Mouse (Mus musculus): ENCODE measurements around the gene Hspg2. TPM values are rescaled to one million over a fixed set of nuclear protein-coding genes. Genes with fewer than 3 reads are reported as not detected.

Hspg2 gene
- total RNA-seq, 2 experiments from 2014 or later: 436 to 447 TPM

- DNase-seq: no peak
- intact Hi-C loops (cut with DNase I): loop anchor here (1.0 kb wide), 1 partner anchor 7 kb away; no protein-coding TSS in a partner anchor
Measured at GRCm38 (mm10) chr4:137477611-137478010, 9.0 kb downstream of the Hspg2 start.

DNA sequence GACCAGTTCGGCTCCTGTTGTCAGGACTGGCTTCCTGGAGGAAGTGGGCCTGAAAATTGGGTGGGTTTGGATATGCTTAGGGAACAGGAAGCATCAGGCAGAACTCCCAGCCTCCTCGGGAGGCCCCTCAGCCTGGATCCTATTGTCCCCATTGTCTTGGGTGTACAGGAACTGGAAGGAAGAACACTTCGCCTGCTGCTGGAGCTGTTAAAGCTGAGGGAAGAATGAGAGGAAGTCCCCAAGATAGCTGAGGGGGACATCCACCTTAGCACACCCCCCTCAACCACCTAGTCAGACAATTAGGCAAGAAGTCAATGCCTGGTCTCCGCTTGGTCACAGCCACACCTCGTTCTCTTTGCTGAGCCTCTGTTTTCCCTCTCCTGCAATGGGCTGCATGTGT lies 9.7 kb downstream of the Hspg2 start:
- DNase-seq: peak in 1 of 2 experiments; percentile 46
- intact Hi-C loops (cut with DNase I): loop anchor here (1.0 kb wide), 1 partner anchor 8 kb away; no protein-coding TSS in a partner anchor

DNA sequence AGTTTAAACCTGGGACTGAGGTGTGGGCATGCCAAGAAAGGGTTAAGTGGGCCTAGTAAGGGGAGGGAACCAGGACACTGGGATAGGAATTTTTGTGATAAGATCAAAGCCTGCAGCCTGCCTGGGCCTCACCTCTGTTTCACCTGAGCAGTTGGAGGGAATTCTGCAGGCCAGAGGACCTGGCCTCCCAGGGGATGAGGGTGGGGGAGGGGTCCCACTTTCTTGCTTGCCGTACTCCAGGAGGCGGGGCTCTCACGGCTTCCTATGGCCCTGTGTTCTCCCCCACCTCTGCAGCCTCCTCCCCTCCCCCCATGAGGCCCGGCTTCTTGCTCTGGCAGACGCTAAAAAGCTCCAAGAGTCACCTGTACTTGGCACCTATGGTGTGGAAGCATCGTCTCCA lies 11.2 kb downstream of the Hspg2 start:
- no peak for DNase-seq
- intact Hi-C loops (cut with DNase I): no loop called here

GRCm38 (mm10) chr4:137480191-137480992 lies 11.8 kb downstream of the Hspg2 start:
- no peak for DNase-seq
- intact Hi-C loops (cut with DNase I): no loop called here

- intact Hi-C loops (cut with DNase I): no loop called here
Measured at GRCm38 (mm10) chr4:137480993-137481340, 12.4 kb downstream of the Hspg2 start.

GRCm38 (mm10) chr4:137481381-137482030 lies 12.9 kb downstream of the Hspg2 start:
- DNase-seq: no peak
- intact Hi-C loops (cut with DNase I): no loop called here

More at GRCm38 (mm10) chr4:137480993-137481340, 12.4 kb downstream of the Hspg2 start:
- DNase-seq: peak in 1 of 2 experiments; percentile 12

- intact Hi-C loops (cut with DNase I): no loop called here
- peak in 1 of 2 experiments; percentile 61 for DNase-seq
Measured at GRCm38 (mm10) chr4:137483871-137484270, 15.3 kb downstream of the Hspg2 start.

DNA sequence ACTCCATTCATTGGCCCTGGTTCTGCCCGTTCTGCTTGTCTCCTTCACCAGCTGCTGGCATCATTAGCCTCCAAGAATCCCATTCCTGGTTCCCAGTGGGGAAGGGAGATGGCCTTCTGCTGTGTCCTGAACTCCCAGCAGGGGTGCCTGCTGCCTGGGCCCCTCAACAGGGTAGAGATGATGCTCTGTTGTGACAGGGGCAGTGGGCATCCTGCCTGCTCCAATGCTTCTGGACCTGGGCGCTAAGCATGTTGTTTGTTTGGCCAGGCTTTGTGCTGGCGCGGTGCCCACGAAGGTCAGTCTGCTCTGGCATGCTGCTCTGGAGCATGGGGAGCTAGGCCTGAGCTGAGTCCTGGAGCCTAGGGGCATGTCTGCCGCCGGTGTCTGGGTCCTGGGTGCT lies 16.0 kb downstream of the Hspg2 start:
- intact Hi-C loops (cut with DNase I): no loop called here
- peak; percentile 75 to 81 for DNase-seq

DNA sequence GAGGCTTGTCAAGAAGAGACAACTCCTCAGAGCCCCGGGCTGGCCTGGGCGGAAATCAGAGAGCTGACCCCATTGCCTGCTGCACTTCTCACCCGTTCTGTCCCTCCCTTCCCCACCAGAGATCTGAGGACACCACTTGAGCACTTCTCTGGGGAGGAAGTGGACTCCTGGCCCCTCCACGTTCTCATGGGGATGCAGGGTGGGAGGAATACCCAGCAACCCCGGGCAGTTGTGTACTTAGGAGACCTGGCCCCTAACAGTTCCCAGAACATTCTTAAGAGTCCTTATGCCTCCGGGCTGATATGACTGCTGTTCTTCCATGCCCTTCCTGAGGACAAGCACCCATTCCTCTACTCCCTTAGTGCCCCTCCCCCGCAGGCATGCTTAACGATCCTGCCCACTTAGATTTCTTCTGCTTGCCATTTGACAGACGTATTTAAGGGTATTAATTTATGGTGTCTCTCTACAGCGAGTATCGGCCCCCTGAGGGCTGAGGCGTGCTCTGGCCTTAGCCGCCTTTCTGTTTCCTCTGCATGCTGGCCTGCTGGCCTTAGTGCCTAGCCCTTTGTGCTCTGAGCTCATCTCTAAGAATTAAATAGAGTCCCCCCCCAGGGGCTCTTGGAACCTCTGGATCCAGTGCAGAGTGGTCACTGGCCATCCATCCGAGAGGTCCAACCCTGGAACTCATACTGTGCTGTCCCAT lies 16.8 kb downstream of the Hspg2 start:
- peak in 1 of 2 experiments; percentile 38 for DNase-seq
- intact Hi-C loops (cut with DNase I): no loop called here

- intact Hi-C loops (cut with DNase I): no loop called here
- DNase-seq: peak in 1 of 2 experiments; percentile 74
Measured at GRCm38 (mm10) chr4:137486081-137487014, 17.8 kb downstream of the Hspg2 start.

DNA sequence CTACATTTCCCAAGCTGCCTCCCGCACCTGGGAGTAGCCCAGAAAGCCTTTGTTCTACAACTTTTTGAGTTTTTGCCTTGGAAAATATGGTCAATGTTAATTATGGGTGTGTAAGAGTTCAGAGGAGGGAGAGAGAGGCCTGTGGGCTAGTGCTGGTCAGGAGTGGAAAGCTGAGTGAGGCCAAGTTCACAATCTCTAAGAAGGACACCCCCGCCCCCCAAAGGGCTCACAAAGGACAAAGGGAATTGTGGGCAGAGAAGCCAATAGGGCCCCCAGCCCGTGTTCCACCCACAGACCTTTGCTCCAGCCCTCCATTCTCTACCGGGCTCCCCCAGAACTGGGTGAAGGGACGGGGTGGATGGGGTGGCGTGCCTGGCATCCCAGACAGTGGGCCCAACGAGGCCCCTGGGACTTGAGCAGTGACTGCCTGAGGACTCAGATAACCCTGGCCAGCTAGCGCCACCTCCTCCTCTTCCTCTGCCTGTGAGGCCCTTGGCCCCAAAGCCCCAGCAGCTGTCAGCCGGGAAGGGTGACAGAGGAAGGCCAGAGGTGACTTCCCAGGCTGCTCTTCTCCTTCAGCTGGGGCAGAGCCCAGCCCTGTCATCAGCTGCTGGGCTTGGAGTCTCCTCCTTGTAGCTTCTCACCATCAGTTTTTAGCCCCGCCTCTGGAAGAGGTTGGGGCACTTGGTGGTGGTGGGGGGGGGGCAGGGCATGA lies 18.9 kb downstream of the Hspg2 start:
- intact Hi-C loops (cut with DNase I): no loop called here
- DNase-seq: peak; percentile 86 to 90

GRCm38 (mm10) chr4:137488038-137488437 lies 19.5 kb downstream of the Hspg2 start:
- intact Hi-C loops (cut with DNase I): no loop called here
- DNase-seq: no peak

- intact Hi-C loops (cut with DNase I): no loop called here
- DNase-seq: peak; percentile 79 to 85
Measured at GRCm38 (mm10) chr4:137488571-137489303, 20.2 kb downstream of the Hspg2 start.

DNA sequence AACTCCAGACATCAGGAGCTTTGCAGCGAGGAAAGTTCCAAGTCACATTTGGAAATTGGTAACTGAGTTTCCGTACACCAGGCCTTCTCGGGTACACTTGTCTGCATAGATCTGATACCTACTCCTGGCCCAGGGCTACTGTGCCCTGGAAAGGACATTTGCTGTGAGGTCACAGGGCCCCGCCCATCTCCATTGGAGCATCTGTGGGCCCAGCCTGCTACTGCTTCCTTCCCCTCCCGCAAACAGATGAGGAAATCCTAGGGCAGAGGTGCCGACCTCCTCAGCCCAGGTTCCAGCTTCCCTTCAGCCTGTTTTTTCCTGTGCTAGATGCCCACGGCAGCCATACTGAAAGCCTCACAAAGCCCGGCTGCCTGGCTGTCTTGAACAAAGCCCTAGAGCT lies 21.4 kb downstream of the Hspg2 start:
- no peak for DNase-seq
- intact Hi-C loops (cut with DNase I): no loop called here

- intact Hi-C loops (cut with DNase I): no loop called here
- DNase-seq: no peak
Measured at GRCm38 (mm10) chr4:137492563-137492962, 24.0 kb downstream of the Hspg2 start.

DNA sequence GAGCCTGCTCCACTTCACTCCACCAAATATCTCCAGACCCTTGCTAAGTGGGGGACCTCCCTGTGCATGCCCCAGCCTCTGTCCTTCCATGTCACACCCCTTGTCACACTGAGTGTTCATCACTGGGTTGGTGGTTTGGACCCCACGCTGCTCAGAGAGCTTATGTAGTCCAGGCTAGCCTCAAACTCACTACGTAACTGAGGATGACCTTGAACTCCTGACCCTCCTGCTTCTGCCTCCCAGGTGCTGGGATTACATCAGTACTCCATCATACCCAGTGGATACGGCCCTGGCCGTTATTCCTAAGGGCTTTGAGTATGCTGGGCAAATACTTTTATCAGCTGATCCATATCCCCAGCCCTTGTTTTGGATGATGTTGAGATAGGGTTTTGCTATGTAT lies 24.6 kb downstream of the Hspg2 start:
- intact Hi-C loops (cut with DNase I): no loop called here

DNA sequence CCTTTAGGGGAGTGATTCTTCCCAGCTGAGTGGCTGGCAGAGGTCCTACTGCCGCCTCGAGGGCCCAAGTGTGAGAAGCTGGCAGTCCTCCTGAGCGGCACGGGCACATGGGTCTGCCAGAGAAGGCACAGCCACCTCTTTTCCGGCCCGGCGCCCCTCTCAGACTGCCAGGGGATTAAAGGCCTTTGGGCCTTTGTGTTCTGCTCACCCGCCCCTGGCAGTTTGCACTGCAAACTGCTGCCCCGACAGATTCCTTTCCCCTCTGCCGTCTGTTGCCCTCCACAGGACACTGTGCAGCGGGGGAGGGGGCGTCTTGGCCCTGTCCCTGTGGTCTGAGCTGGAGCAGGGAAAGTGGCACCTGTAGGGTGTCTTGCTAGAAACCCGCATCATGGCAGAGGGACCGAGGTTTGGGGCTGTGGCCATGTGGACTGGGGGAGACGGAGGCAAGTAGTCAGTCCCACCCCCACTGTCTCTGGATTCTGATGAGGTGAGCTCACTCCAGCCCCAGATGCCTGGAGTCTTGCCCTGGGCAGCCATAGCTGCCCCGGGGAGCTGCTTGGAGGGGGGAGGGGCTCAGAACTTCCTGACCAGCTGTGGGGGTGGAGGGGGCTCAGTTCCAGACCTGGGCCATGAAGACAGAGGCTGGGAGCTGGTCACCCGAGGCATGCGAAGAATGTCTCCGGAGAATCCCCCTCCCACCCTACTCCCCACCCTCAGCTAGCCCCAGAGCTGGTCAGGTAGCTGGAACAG lies 26.4 kb downstream of the Hspg2 start:
- intact Hi-C loops (cut with DNase I): loop anchor here (5.0 kb wide), 1 partner anchor 33 kb away; no protein-coding TSS in a partner anchor
- peak; percentile 66 to 78 for DNase-seq

More for the DNA sequence above, 24.6 kb downstream of the Hspg2 start:
- no peak for DNase-seq
